Mouse (Mus musculus) spleen, adult 12 weeks (tissue): ENCODE measurements around the gene Dnpep.

Experiments used
- DNase-seq: peaks from one replicate; pipeline ENCODE4 v3.0.0; 2022; ENCODE audit warnings: low spot score

Dnpep gene

GRCm38 (mm10) chr1:75327461-75327860 lies 9.7 kb upstream of the Dnpep start:
- no peak for DNase-seq

DNA sequence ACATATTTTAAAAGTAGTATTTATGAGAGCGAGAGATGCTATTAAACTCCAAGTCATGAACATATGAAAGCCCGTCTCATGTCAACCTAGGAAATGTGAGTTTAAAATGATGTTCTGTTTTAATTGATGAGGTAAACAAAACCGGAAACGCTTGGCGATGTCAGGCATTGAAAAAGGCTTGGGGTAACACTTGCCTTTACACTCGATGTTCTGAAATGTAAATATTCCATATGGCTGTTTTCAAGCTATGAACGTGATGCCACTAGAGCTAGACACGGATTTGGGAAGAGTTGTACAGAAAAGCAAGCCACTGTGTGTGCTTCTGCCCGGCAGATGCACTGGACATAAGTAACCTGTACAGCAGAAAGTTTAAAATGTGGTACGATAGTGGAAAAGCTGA lies 1.4 kb upstream of the Dnpep start:
- no peak for DNase-seq

DNA sequence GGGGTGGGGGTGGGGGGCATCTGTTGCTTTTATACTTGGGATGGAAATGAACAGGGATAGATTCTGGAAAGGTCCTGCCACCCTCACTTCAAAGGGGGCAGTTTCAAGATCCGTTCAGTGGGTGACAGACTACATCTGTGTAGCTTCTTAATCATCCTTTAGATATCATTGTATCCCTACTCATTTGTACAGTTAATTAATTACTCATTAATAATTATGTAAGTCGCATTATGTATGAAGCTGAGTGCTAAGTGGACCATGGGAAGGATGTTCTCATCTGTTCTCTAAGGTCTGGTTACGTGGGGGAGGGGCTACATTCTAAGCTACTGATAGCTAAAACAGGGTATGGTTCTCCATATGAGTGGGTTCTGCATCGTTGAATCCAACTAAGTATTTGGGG lies 946 bp upstream of the Dnpep start:
- DNase-seq: no peak

DNA sequence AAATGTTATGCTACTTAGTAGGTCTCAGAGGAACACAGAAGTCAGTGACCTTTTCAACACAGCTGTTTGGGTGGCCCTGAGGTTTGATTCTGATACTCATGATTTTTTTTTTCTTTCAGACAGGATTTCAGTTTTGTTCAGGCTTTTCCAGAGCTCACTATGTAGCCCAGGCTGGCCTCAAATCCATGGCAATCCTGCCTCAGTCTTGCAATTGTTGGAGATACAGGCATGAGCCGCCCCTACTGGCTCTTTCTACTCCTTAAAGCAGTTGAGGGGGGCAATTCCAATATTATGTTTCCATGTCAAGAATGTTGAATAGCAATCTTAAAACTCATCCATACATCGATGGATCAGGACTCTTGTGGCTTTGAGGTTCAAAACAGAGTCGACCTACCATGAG lies 511 bp upstream of the Dnpep start:
- no peak for DNase-seq

- DNase-seq: no peak
Measured at GRCm38 (mm10) chr1:75316861-75317240, 939 bp downstream of the Dnpep start.

GRCm38 (mm10) chr1:75315456-75316365 lies 2.1 kb downstream of the Dnpep start:
- no peak for DNase-seq

DNA sequence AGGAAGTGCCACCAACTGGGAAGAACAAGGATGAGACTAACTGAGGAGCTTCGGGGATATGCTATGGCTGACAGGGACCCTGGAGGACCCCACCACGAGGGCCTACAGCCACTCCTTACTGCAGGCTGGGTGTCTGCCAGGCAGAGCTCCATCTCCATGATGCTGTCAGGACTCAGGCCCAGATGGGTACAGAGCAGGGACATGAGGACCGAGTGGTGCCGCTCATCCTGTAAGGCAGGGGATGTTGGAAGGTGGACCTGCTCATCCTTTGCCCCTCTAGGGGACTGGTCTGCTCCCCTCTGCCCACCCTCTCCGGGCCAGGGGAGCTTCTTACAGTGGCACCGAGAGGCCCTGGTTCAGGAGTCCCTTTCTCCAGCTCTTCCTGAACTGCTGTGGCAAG lies 2.8 kb downstream of the Dnpep start:
- no peak for DNase-seq

DNA sequence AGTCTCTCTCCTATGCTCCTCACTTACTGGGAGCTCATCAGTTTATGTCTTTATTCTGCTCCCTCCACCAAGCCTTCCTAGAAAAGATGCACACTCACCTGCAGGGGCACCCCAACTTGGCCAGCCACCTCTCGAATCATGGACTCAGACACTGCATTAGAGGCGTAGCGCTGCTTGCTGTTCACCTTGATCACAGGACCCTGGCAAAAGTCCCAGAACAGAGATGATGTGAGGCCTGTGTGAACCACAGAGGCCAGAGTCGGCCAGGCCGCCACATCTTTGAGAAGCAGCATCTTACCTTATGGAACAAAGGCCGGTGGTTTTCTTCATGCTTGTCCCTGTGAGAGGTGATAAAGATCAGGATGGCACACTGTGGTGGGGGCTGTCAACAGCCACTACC lies 6.1 kb downstream of the Dnpep start:
- DNase-seq: no peak

DNA sequence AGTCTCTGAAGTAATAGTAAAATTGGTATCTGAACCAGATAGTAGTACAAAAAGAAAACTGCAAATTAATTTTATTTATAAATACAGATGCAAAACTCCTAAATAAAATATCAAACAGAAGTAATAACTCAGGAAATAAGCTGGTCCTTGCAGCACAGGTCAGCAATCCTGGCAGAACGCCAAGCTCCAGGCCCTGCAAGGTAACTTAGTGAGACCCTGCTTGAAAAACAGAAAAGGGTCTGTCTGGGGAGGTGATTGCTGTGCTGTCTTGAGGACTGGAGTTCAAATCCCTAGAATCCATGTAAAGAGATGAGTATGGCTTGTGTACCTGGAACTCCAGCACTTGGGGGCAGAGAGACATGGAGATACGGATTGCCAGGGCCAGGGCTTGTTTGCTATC lies 13.1 kb downstream of the Dnpep start:
- no peak for DNase-seq

- no peak for DNase-seq
Measured at GRCm38 (mm10) chr1:75294294-75294693, 23.5 kb downstream of the Dnpep start.

- DNase-seq: no peak
Measured at GRCm38 (mm10) chr1:75293331-75293701, 24.5 kb downstream of the Dnpep start.

- no peak for DNase-seq
Measured at GRCm38 (mm10) chr1:75292476-75293330, 25.1 kb downstream of the Dnpep start.

GRCm38 (mm10) chr1:75291321-75291720 lies 26.5 kb downstream of the Dnpep start:
- no peak for DNase-seq

DNA sequence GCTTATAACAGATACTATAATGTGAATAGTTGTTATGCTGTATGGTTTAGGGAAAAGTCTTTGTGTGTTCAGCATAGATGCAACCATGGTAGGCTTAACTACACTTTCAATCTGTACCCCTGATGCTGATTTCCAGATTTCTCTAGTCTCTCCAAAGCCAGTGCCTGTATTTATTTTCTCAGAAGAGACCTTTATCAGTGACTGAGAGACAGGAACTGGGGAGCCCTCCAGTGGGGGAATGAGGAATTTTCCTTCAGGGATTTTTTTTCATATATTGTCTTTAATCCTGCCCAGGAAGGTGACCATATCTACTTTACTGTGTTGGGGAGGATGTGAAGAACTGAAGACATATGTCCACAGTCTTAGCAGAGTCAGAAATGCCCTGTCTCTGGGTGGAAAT lies 27.2 kb downstream of the Dnpep start:
- no peak for DNase-seq

- no peak for DNase-seq
Measured at GRCm38 (mm10) chr1:75289888-75290431, 27.8 kb downstream of the Dnpep start.

DNA sequence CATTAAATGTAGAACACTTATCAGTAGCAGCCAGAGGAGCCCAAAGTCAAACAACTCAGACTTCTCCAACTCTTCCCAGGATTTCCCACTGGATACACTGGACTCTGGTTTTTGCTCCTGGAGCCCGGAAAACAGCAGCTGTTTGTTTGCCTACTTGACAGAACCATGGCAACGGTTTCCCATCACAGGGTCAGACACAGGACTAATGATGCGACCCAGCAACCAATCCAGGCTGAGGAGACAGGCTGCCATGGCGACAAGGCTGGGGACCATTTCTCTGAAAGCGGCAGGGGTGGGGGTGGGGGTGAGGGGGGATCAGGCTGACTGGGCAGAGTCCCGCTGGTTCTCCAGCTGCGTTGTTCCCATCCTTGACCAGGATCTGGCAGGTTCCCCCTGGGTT lies 28.4 kb downstream of the Dnpep start:
- DNase-seq: no peak

- no peak for DNase-seq
Measured at GRCm38 (mm10) chr1:75284911-75285310, 32.9 kb downstream of the Dnpep start.

GRCm38 (mm10) chr1:75283017-75283416 lies 34.8 kb downstream of the Dnpep start:
- DNase-seq: no peak

DNA sequence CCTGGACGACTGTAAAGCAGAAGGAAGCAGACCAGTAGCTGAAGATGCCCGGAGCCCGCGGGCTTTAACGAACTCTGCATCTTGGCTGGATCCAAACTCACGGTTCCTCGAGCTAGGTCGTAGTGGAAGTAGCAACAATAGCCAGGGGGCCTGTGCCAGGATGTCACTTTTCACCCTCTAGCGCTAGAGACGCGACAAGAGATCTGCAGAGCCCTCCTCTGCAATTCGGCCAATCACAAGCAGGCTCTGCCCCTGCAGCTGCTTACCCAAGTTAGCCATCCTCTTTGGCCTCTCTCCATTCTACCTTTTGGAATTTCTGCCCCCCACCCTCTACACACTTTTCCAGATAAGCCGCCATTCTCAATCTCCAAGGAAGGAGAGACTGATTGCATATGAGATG lies 39.6 kb downstream of the Dnpep start, which contains the start of gene Resp18:
Gene Resp18 (minus strand): TSS at position 188 of the 400 bp plus-strand sequence.
- no peak for DNase-seq

GRCm38 (mm10) chr1:75277195-75278188 lies 40.3 kb downstream of the Dnpep start:
- DNase-seq: no peak

GRCm38 (mm10) chr1:75264091-75264880 lies 53.5 kb downstream of the Dnpep start, which contains the start of gene Ptprn:
Ptprn (minus strand) TSS chr1:75264502.
- no peak for DNase-seq
